Mouse (Mus musculus): ENCODE data around the gene Insr.

- TF ChIP-seq CTCF (IDR thresholded peaks at IDR 0.05; ENCODE audit: control insufficient read depth, insufficient read depth, low read length) (no peak), POLR2A (IDR thresholded peaks at IDR 0.05; ENCODE audit: borderline replicate concordance, control insufficient read depth, low read depth, low read length) (no peak)
These were observed 16.6 kb downstream of the Insr start for GRCm38 (mm10) chr8:3262779-3263178.

Measured in bone marrow, adult 2 months (tissue).